Mouse (Mus musculus) left cerebral cortex, adult 6 months (tissue): ENCODE measurements around the gene 4933415A04Rik. TPM values are rescaled to one million over a fixed set of nuclear protein-coding genes. Genes with fewer than 3 reads are reported as not detected.

ENCODE experiments used
- long read RNA-seq, 2 experiments: library from polyadenylated mRNA; unstranded; transcript quantifications; one replicate each; pipeline ENCODE4 v2.0.0; 2019 to 2020
- polyA plus RNA-seq: library from polyadenylated mRNA; unstranded; fragments of <200 nt; fragmentation: Nextera tagmentation; gene quantifications from 2 replicates; pipeline ENCODE4 v1.2.3, GENCODE M21; 2021

Gene 4933415A04Rik
- 1.2 and 1.8 TPM in 2 replicates for polyA plus RNA-seq
- long read RNA-seq, experiment 1, result 0 reads
- long read RNA-seq, experiment 2, partial matches to known transcripts, result 0 of 1 reads
- long read RNA-seq, experiment 2, other reads (novel, unspliced or antisense), result 0 of 1 reads

GRCm38 (mm10) chr11:43586324-43587090 lies at the start of gene 4933415A04Rik:
Gene 4933415A04Rik, plus strand, starts transcription at chr11:43587040.

DNA sequence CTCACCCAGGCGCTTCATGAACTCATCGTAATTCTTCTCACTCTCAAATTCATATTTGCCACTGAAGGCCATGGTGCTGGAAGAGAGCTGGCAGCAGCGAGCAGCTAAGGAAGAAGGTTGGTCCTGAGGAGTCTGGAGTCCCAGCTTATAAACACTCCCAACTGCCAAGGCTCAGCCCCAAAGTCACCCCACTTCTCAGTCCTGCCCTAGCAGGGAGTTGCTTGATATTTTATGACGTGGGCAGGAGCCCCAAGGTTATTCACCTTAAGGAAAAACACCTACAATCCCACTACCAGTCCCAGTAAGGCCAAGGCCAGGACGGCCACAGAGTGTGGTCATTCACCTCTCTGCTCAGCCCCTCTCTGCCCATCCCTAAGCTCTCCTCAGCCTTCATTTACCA lies 14.6 kb downstream of the 4933415A04Rik start, which contains the start of gene Fabp6:
TSS of gene Fabp6 (minus strand) at position 101 of the 400 bp plus-strand sequence.

Other genes starting within 250 kb of the 4933415A04Rik start
- 238 and 290 TPM in 2 replicates for gene Pttg1, start 160.8 kb upstream of the 4933415A04Rik start, polyA plus RNA-seq
- gene Slu7, start 153.3 kb upstream of the 4933415A04Rik start, polyA plus RNA-seq, result 35.9 and 61.4 TPM in 2 replicates
- gene C1qtnf2, start 112.8 kb upstream of the 4933415A04Rik start, polyA plus RNA-seq, result 2.8 and 2.9 TPM in 2 replicates
- gene Ccnjl, start 58.3 kb upstream of the 4933415A04Rik start, polyA plus RNA-seq, result 1.1 and 1.6 TPM in 2 replicates
- not detected in 2 replicates for gene Fabp6, start 14.5 kb downstream of the 4933415A04Rik start, polyA plus RNA-seq
- 7.4 and 10.2 TPM in 2 replicates for gene Pwwp2a, start 95.0 kb downstream of the 4933415A04Rik start, polyA plus RNA-seq
- 94.1 and 118 TPM in 2 replicates for gene Ttc1, start 161.0 kb downstream of the 4933415A04Rik start, polyA plus RNA-seq